Mouse (Mus musculus) kidney, adult 9 months (tissue): ENCODE results near the gene Rpl27a.

Experiments
- DNase-seq: peaks from one replicate; pipeline ENCODE4 v3.0.0; 2022

The Rpl27a gene

DNA sequence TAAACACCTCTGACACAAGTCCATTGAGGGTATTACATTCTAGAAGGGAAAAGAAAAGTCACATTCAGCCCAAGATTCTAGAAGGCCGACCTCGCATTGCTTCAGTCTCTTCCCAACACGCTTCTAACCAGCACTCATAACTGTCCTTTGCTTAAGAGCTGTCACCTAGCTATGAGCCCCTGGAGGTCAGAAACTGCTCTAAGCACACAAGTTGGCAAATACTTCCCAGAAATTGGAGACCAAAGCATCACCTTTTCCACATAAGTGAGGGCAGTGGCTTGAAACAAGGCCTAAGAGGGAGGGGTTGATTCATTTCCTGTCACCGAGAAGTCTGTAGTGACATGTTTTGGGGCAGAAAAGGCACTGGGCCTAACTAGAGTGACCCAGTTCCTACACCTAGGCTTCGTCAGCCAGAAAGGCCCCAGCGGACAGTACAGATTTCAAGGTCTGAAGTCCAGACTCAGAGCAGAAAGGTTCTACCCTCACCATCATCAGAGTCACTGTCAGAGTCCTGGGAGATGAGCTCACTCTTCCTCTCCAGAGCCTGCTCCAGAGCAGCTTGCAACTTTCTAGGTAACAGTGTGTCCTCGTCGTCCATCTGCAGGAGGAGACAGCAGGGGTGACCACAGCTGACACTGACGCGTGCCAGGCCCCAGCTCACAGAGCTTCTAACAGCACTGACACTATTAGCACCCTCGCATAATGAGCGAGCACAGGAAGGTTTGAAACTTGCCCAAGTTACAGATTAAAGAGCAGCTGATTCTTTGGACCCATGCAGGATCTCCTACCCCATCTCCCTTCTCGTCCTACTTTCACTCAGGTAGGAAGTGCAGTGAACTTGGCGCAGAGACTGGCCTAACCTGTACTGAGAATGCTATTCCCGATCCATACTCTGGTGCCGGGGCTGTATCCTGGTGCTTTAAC, 7.1 kb downstream of the Rpl27a start:
- DNase-seq = peak; percentile 65

- no peak for DNase-seq
Measured at GRCm38 (mm10) chr7:109527536-109527935, 8.6 kb downstream of the Rpl27a start.

DNA sequence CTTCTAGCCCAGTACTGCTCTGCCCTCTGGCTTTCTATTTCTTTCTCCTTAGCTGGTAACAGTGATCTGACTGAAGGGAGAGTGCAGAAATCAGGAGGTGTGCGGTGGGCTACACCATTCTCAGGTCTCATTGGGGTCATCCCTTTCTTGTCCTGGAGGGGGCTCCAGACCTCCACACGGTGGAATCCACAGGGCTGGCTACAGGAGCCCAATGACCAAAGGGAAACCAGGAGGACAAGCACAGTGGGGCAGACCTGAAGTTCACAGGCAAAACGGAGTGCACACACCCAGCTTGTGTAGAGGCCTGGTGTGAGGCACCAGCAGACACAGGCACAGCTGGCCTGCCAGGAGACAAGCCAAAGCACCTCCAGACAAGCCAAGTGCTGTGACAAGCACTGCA, 9.4 kb downstream of the Rpl27a start:
- DNase-seq = peak; percentile 60

DNA sequence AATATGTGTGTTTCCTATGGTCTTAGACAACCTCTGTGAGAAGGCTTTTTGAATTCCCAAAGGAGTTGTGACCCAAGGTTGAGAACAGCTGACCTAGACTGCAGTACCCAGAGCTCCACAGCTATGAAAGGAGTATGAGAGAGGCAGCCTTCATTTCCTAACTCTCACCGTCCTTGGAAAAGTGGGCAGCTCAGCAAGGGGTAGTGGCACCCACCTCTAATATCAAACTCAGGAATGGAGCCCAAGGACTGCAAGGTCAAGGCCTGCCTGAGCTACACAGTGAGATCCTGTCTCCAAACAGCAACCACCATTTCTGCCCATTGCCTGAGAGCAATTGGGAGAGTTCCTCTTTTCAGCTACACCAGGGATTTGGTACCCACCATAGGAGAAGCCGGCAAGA, 10.8 kb downstream of the Rpl27a start:
- DNase-seq = no peak

- DNase-seq = no peak
Measured at GRCm38 (mm10) chr7:109531501-109531900, 12.6 kb downstream of the Rpl27a start.

DNA sequence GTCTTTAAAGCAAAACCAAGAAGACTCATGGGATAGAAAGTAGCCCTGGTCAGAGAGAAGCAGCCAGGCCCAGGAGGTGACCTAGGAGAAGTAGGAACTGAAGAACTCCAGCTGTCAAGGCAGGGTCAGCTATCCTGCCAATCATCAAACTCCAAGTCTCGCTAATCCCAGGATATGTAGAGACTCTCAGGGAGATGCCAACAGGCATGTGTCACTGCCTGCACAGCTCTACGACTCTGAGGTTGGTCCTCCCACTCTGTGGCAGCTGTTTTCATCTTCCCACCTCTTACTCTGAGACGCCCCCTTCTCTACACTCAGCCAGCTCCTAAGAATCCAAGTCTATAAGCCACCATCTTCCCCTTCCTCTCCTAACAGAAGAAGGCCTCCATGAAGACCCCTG, 13.7 kb downstream of the Rpl27a start:
- DNase-seq = no peak

DNA sequence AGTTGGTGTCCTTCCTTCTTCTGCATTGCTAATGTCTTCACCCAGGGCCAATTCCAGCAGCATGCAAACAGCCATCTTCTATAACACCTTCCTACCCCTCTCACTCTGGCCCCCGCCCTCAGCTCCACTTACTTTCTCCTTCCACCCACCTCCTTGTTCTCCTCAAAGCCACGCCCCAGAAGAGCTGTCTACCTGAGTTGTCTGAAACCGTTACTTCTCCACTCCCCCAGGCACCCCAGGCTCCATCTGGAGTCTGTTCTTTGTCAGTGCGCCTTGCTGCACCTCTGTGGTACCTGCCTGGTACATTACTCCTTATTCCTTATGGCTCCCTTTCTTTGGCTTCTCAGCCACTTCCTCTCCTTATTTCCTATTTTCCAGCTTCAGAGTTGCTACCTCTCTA, 14.2 kb downstream of the Rpl27a start:
- DNase-seq = no peak

DNA sequence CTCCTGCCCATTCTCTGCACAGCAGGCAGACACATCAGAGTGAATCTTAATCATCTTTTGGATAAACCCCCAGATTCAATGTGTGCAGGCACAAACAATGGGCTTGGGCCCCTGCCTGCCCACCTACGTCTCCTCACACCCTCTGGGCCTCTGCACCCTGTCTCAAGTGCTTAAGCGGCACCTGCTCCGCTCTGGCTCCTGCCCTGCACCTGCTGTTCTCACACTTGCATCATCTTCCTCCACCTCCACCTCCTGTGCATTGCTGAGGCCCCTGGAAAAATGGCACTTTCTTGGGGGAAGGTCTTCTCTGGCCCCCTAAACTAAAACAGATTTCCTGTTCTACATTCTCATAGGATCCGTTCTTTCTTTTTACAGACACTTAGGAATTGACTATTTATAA, 14.9 kb downstream of the Rpl27a start:
- no peak for DNase-seq

DNA sequence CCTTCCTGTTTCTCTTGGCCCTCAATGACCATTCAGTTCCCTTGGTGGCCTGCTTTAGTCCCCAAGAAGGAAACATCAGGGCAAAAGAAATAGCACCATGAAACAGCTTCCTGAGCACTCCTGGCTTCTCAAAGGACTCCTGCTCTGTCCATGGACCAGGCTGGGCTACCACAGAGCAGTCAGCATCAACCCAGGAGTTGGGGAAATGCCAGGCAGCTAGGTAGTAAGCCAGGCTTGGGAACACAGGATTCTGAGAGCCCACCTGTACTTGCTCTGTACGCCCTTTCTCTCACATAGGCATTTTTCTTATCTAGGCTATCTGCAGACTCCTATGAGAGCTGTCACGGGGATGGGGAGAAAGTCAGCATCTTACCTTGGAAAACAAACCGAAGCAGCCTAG, 16.0 kb downstream of the Rpl27a start:
- DNase-seq = no peak

DNA sequence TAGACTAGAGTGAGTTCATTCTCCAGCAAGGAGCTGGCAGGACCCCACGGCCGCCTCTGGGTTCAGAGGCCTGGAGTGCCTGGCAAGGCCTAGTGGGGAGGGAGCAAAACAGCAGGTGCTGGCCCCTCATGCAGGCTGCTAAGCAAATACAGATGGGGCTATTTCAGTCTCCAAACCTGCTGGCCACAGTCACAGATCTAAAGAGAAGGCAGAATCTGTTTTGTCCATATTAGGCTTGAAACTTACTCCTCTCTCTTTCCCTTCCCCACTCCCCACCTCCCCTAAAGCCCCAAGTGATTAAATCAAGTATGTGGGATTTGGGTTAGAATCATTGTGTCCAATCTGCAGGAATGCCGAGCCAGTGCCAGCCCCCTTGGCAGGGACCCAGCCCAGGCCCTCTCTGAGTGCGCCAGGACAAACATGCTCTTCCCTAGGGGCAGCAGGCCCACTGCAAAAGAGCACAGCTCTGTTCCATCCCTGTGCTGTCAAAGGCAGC, 17.6 kb downstream of the Rpl27a start:
- no peak for DNase-seq

- DNase-seq = no peak
Measured at GRCm38 (mm10) chr7:109540902-109541301, 22.0 kb downstream of the Rpl27a start.

GRCm38 (mm10) chr7:109541609-109542363, 22.8 kb downstream of the Rpl27a start:
- peak; percentile 33 for DNase-seq

- no peak for DNase-seq
Measured at GRCm38 (mm10) chr7:109542364-109542628, 23.3 kb downstream of the Rpl27a start.

GRCm38 (mm10) chr7:109544792-109545191, 25.8 kb downstream of the Rpl27a start:
- no peak for DNase-seq

DNA sequence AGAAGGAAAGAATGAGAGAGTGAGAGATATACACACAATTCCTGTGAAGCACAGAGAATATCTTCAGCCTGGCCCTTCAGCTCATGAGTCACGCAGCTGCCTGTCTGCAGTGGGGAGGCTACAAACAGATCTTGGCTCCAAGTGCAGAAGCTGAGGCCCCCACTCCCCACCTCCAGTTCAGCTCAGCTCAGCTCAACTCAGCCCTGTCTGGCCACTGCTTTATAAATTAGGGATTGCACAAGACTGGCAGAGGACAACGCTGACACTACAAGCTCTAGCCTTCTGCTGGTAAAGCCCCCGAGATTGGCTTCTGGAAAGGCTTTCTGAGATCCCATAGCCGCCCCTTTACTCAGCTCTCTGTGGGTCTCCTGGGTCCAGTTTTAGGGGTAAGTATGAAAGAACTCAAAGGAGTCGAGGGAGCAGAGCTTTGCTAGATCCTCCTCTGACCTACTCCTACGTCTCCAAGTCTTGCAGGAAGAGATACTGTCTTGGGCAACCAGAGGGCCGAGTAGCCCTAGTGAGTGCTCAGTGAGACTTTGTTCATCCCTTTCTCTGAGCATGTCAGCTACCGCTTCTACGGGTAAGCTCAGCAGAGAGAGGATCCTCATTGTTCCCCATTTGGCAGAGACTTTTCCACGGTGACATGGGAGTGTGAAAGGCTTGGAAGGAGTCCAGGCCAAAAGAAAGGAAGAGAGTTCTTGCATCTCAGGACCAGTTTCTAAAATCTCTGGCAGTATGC, 26.5 kb downstream of the Rpl27a start:
- no peak for DNase-seq

DNA sequence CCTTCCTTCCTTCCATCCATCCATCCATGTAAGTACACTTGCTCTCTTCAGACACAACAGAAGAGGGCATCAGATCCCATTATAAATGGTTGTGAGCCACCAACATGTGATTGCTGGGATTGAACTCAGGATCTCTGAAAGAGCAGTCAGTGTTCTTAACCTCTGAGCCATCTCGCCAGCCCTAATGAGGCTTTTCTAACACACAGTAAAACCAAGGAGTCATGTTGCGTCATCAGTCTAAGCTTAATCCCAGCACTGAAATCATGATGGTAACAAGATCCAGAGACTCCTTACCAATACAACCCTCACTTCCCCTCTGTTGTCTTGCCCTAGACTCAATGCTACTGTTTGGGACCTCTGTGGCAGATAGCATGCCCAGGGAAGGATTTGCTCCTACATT, 27.2 kb downstream of the Rpl27a start:
- no peak for DNase-seq

GRCm38 (mm10) chr7:109546726-109547125, 27.8 kb downstream of the Rpl27a start:
- no peak for DNase-seq

DNA sequence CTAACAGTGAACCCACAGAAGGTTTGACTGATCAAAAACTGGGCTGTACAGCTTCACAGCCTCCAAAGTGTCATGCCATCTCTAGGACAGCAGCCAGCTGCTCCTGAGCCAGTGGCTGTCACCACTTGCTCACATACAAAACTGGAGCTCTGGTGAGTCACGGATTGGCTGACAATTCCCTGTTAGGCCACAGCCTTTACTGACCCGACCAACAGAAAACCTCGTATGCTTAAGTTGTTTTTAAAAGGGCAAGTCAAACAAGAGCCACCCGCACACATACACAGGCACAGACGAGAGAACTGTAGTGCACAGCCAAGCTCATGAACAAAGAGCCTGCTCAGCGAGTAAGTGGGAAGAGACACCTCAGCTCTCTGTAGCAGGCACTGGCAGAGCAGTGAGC, 40.6 kb downstream of the Rpl27a start:
- DNase-seq = no peak

- peak; percentile 27 for DNase-seq
Measured at GRCm38 (mm10) chr7:109561466-109562153, 42.7 kb downstream of the Rpl27a start.

GRCm38 (mm10) chr7:109562154-109562599, 43.2 kb downstream of the Rpl27a start:
- DNase-seq = no peak

DNA sequence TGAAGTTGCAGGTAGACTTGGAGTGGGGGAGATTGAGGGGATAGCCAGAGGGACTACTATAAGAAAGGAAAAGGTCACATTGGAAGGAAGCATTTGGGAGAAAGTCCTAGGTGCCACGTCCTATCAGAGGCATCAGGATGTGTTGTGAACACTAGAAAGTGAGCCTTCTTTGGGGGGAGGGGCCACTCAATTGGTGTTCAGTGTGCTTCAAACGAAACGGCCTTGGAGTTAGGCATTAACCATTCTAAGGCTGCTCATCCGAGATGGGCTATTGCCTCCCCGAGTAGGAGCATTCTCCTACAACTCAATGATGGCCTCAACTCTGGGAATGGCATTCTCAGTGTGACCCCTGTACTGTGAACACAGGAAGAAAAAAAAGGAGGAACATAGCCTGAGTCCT, 43.7 kb downstream of the Rpl27a start:
- no peak for DNase-seq

- DNase-seq = no peak
Measured at GRCm38 (mm10) chr7:109563775-109564362, 44.9 kb downstream of the Rpl27a start.
